Mouse (Mus musculus) liver, embryonic 12.5 days (tissue): Measurements from ENCODE around the gene Zic5. TPM values are rescaled to one million over a fixed set of nuclear protein-coding genes. Genes with fewer than 3 reads are reported as not detected.

Experiments
- ATAC-seq: fragments of 200-750 bp; cut with Nextera tagmentation; 2 replicates; pipeline ENCODE4 v1.8.0; 2017; ENCODE audit warnings: moderate number of reproducible peaks, mild to moderate bottlenecking, moderate library complexity
- H3K27ac ChIP-seq: fragments of 300-500 bp; sonication (generic); 2 replicates; pipeline ENCODE4 v1.5.1; 2016; ENCODE audit warnings: mild to moderate bottlenecking
- H3K27me3 ChIP-seq: fragments of 300-500 bp; sonication (generic); replicated peaks from 2 replicates; pipeline ENCODE4 v1.6.1; 2016; ENCODE audit warnings: mild to moderate bottlenecking, moderate library complexity
- H3K36me3 ChIP-seq: fragments of 300-500 bp; sonication (generic); 2 replicates; pipeline ENCODE4 v1.6.1; 2016; ENCODE audit warnings: mild to moderate bottlenecking, moderate library complexity
- H3K4me1 ChIP-seq: fragments of 300-500 bp; sonication (generic); 2 replicates; pipeline ENCODE4 v1.6.1; 2016
- H3K4me2 ChIP-seq: fragments of 300-500 bp; sonication (generic); 2 replicates; pipeline ENCODE4 v1.6.1; 2016; ENCODE audit warnings: mild to moderate bottlenecking, moderate library complexity
- H3K4me3 ChIP-seq: fragments of 300-500 bp; sonication (generic); 2 replicates; pipeline ENCODE4 v1.5.1; 2016; ENCODE audit warnings: mild to moderate bottlenecking, moderate library complexity
- H3K9ac ChIP-seq: fragments of 300-500 bp; sonication (generic); 2 replicates; pipeline ENCODE4 v1.6.1; 2016; ENCODE audit warnings: mild to moderate bottlenecking, moderate library complexity
- H3K9me3 ChIP-seq: fragments of 300-500 bp; sonication (generic); replicated peaks from 2 replicates; pipeline ENCODE4 v1.6.1; 2016; ENCODE audit warnings: mild to moderate bottlenecking, moderate library complexity
- WGBS: fragments of 180-500 bp; shearing (Covaris S2); methylation state at CpG from one replicate; pipeline ENCODE4 v1.1.7; 2016; ENCODE audit not compliant: insufficient replicate concordance; 5-methylcytosine and 5-hydroxymethylcytosine counted together
- polyA plus RNA-seq: library from polyadenylated mRNA; unstranded; fragments of >200 nt; fragmentation: Nextera tagmentation; extraction: Ambion mirVana; gene quantifications from 2 replicates; pipeline ENCODE4 v1.2.1, GENCODE M21; 2016

Zic5 gene
- polyA plus RNA-seq, 1 experiment from 2014 or later, result not detected

GRCm38 (mm10) chr14:122477261-122477671 is 11.8 kb upstream of the Zic5 start:
- Histone ChIP-seq H3K4me1 (peaks cover 20% of the 10 kb centered on the region), H3K4me2 (no peak overlapping the region), H3K9me3 (no peaks in the 10 kb centered on the region), H3K36me3 (no peaks in the 10 kb centered on the region), H3K4me3 (no peak overlapping the region), H3K9ac (no peak overlapping the region), H3K27me3 (peaks cover 100% of the 10 kb centered on the region), H3K27ac (no peak overlapping the region)
- ATAC-seq, result no peak
- WGBS, result 2% methylated on average over 20 of the region's 20 CpGs

DNA sequence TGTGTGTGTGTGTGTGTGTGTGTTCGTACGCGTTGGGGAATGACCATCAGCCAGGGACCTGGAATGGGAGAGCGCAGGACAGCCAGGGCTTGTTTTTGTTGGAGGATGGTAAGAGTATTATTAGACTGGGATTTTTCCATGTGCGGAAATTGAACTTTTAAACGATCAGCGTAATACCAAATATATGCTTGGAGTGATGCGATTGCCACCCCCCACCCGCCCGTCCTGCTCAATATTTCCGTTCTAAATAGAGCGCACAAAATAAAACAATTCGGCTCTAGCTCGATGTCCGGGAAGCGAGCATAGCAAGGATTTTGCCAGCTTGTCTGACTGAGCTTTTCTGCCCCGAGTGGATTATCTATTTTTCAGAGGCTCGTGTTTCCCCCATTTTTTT is 11.3 kb upstream of the Zic5 start:
- no peaks in the 10 kb centered on the region for H3K36me3 ChIP-seq
- H3K4me3 ChIP-seq, result no peak overlapping the region
- no peak overlapping the region for H3K27ac ChIP-seq
- peaks cover 100% of the 10 kb centered on the region for H3K27me3 ChIP-seq
- no peak overlapping the region for H3K4me2 ChIP-seq
- 3% methylated on average over 18 of the region's 18 CpGs for WGBS
- no peak for ATAC-seq
- no peaks in the 10 kb centered on the region for H3K9me3 ChIP-seq
- peaks cover 20% of the 10 kb centered on the region for H3K4me1 ChIP-seq
- no peak overlapping the region for H3K9ac ChIP-seq

- Histone ChIP-seq H3K4me2 (peak overlapping the region; percentile 63), H3K4me1 (peaks cover 20% of the 10 kb centered on the region), H3K4me3 (peak overlapping the region; percentile 36), H3K27ac (no peak overlapping the region), H3K9ac (no peak overlapping the region), H3K27me3 (peaks cover 100% of the 10 kb centered on the region), H3K36me3 (no peaks in the 10 kb centered on the region), H3K9me3 (no peaks in the 10 kb centered on the region)
- 2% methylated on average over 62 of the region's 62 CpGs for WGBS
- ATAC-seq, result no peak
Observed at GRCm38 (mm10) chr14:122476041-122476821, 10.8 kb upstream of the Zic5 start.

- no peak for ATAC-seq
- H3K36me3 ChIP-seq, result no peaks in the 10 kb centered on the region
- H3K9ac ChIP-seq, result no peak overlapping the region
- H3K9me3 ChIP-seq, result no peaks in the 10 kb centered on the region
- 1% methylated on average over 64 of the region's 65 CpGs for WGBS
- peaks cover 20% of the 10 kb centered on the region for H3K4me1 ChIP-seq
- peak overlapping the region; percentile 63 for H3K4me2 ChIP-seq
- peaks cover 100% of the 10 kb centered on the region for H3K27me3 ChIP-seq
- no peak overlapping the region for H3K27ac ChIP-seq
- peak overlapping the region; percentile 36 for H3K4me3 ChIP-seq
Observed at GRCm38 (mm10) chr14:122475557-122476040, 10.1 kb upstream of the Zic5 start.

GRCm38 (mm10) chr14:122474891-122475556 is 9.5 kb upstream of the Zic5 start, which contains the start of gene Zic2:
Zic2 (plus strand) TSS chr14:122475435.
- H3K9me3 ChIP-seq, result no peaks in the 10 kb centered on the region
- H3K4me2 ChIP-seq, result peak within 1 kb of the TSS; percentile 63
- no peak for ATAC-seq
- no peak within 1 kb of the TSS for H3K27ac ChIP-seq
- WGBS, result under 1% methylated on average over 51 of the region's 73 CpGs
- peaks cover 20% of the 10 kb centered on the region for H3K4me1 ChIP-seq
- no peaks in the 10 kb centered on the region for H3K36me3 ChIP-seq
- no peak within 1 kb of the TSS for H3K9ac ChIP-seq
- peaks cover 100% of the 10 kb centered on the region for H3K27me3 ChIP-seq
- H3K4me3 ChIP-seq, result peak within 1 kb of the TSS; percentile 36

GRCm38 (mm10) chr14:122474041-122474890 is 8.8 kb upstream of the Zic5 start:
- H3K27ac ChIP-seq, result no peak overlapping the region
- H3K4me1 ChIP-seq, result peaks cover 20% of the 10 kb centered on the region
- no peaks in the 10 kb centered on the region for H3K9me3 ChIP-seq
- peak overlapping the region; percentile 36 for H3K4me3 ChIP-seq
- peak; percentile 47 for ATAC-seq
- no peaks in the 10 kb centered on the region for H3K36me3 ChIP-seq
- no peak overlapping the region for H3K9ac ChIP-seq
- peaks cover 100% of the 10 kb centered on the region for H3K27me3 ChIP-seq
- peak overlapping the region; percentile 63 for H3K4me2 ChIP-seq
- 2% methylated on average over 57 of the region's 57 CpGs for WGBS

DNA sequence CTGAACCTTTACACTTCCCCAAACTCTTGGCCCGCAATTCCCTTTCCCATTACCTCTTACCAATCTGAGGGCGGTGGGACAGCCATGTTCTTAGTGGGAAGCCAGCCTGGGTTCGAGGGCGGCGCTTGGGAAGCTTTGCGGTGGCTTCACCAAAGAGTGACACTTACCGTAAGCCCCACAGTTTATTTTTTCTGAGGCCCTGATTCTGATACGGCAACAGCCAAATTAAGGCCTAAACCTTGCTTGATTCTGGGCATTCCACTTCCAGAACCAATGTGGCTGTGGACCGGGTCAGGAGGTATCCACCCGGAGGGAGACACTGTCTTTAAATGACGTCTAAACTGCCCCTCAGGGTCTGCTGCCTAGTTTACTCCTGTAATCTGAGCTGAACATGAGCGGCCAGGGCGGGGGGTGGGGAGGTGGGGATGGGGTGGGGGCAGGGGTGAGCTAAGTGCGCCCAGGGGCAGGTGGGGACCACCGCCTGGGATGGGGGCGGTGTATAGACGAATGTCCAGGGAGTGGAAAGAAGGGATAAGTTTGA is 7.8 kb upstream of the Zic5 start:
- Histone ChIP-seq H3K9me3 (no peaks in the 10 kb centered on the region), H3K36me3 (no peaks in the 10 kb centered on the region), H3K4me1 (peaks cover 20% of the 10 kb centered on the region), H3K27ac (no peak overlapping the region), H3K27me3 (peaks cover 100% of the 10 kb centered on the region), H3K4me3 (no peak overlapping the region), H3K4me2 (no peak overlapping the region), H3K9ac (no peak overlapping the region)
- 1% methylated on average over 17 of the region's 17 CpGs for WGBS
- ATAC-seq, result no peak

GRCm38 (mm10) chr14:122472647-122473046 is 7.2 kb upstream of the Zic5 start:
- ATAC-seq, result no peak
- WGBS, result under 1% methylated on average over 5 of the region's 5 CpGs
- Histone ChIP-seq H3K4me1 (peaks cover 20% of the 10 kb centered on the region), H3K27me3 (peaks cover 100% of the 10 kb centered on the region), H3K4me3 (no peak overlapping the region), H3K4me2 (no peak overlapping the region), H3K27ac (no peak overlapping the region), H3K36me3 (no peaks in the 10 kb centered on the region), H3K9me3 (no peaks in the 10 kb centered on the region), H3K9ac (no peak overlapping the region)

DNA sequence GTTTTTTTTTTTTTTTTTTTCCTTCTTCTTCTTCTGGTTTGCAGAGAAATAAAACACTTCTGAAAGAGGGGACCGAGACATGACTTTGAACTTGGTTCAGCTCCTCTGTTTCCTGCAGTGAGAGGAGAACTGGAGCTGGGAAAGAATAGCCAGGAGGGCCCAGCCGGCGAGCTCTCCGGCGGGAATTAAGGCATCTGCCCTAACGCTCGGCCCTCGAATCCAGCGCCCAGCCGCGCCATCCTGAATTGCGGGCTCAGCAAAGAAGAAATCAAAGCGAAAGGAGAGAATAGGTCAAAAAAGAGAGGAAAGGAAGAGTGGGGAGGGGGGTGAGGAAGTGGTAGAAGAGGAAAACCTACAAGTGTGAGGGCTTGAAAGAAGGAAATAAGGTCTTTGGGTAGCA is 6.7 kb upstream of the Zic5 start:
- no peak for ATAC-seq
- 2% methylated on average over 13 of the region's 13 CpGs for WGBS

GRCm38 (mm10) chr14:122471449-122472085 is 6.1 kb upstream of the Zic5 start:
- H3K9ac ChIP-seq, result no peak overlapping the region
- H3K4me3 ChIP-seq, result no peak overlapping the region
- ATAC-seq, result no peak
- peaks cover 100% of the 10 kb centered on the region for H3K27me3 ChIP-seq
- no peak overlapping the region for H3K27ac ChIP-seq
- peaks cover 20% of the 10 kb centered on the region for H3K4me1 ChIP-seq
- no peaks in the 10 kb centered on the region for H3K36me3 ChIP-seq
- no peaks in the 10 kb centered on the region for H3K9me3 ChIP-seq
- 6% methylated on average over 31 of the region's 31 CpGs for WGBS
- H3K4me2 ChIP-seq, result no peak overlapping the region

More for the DNA sequence above, 6.7 kb upstream of the Zic5 start:
- peaks cover 20% of the 10 kb centered on the region for H3K4me1 ChIP-seq
- H3K9me3 ChIP-seq, result no peaks in the 10 kb centered on the region
- peaks cover 100% of the 10 kb centered on the region for H3K27me3 ChIP-seq
- H3K27ac ChIP-seq, result no peak overlapping the region
- no peak overlapping the region for H3K4me3 ChIP-seq
- no peak overlapping the region for H3K4me2 ChIP-seq
- H3K9ac ChIP-seq, result no peak overlapping the region
- H3K36me3 ChIP-seq, result no peaks in the 10 kb centered on the region
